Mouse (Mus musculus) midbrain, embryonic 10.5 days (tissue): ENCODE results near the gene Slc2a3. TPM values are rescaled to one million over a fixed set of nuclear protein-coding genes. Genes with fewer than 3 reads are reported as not detected.
"Not testable (repeated sequence)": the region's sequence is repeated elsewhere in the genome, so short reads cannot be mapped to it uniquely, and the experiment has no call there.

ENCODE experiments used
- DNase-seq: peaks from one replicate; pipeline ENCODE4 v3.0.0-alpha.2; 2017; ENCODE audit warnings: low spot score
- H3K27ac ChIP-seq: fragments of 300-500 bp; sonication (generic); replicated peaks from 2 replicates; pipeline ENCODE4 v1.5.1; 2016; ENCODE audit warnings: mild to moderate bottlenecking
- H3K27me3 ChIP-seq: fragments of 300-500 bp; sonication (generic); 2 replicates; pipeline ENCODE4 v1.6.1; 2016; ENCODE audit warnings: low read depth, mild to moderate bottlenecking; ENCODE audit not compliant: poor library complexity, severe bottlenecking
- H3K36me3 ChIP-seq: fragments of 300-500 bp; sonication (generic); 2 replicates; pipeline ENCODE4 v1.6.1; 2016; ENCODE audit warnings: mild to moderate bottlenecking, moderate library complexity
- H3K4me1 ChIP-seq: fragments of 300-500 bp; sonication (generic); 2 replicates; pipeline ENCODE4 v1.6.1; 2016
- H3K4me3 ChIP-seq: fragments of 300-500 bp; sonication (generic); 2 replicates; pipeline ENCODE4 v1.5.1; 2016; ENCODE audit warnings: mild to moderate bottlenecking, moderate library complexity
- H3K9me3 ChIP-seq: fragments of 300-500 bp; sonication (generic); replicated peaks from 2 replicates; pipeline ENCODE4 v1.6.1; 2016; ENCODE audit warnings: mild to moderate bottlenecking
- WGBS: fragments of 180-500 bp; shearing (Covaris S2); methylation state at CpG from one replicate; pipeline ENCODE4 v1.1.7; 2016; 5-methylcytosine and 5-hydroxymethylcytosine counted together
- polyA plus RNA-seq: library from polyadenylated mRNA; unstranded; fragments of >200 nt; fragmentation: Nextera tagmentation; extraction: Ambion mirVana; gene quantifications from 2 replicates; pipeline ENCODE4 v1.2.1, GENCODE M21; 2016

Slc2a3 gene
- polyA plus RNA-seq, 1 experiment from 2014 or later: 63.0 TPM

DNA sequence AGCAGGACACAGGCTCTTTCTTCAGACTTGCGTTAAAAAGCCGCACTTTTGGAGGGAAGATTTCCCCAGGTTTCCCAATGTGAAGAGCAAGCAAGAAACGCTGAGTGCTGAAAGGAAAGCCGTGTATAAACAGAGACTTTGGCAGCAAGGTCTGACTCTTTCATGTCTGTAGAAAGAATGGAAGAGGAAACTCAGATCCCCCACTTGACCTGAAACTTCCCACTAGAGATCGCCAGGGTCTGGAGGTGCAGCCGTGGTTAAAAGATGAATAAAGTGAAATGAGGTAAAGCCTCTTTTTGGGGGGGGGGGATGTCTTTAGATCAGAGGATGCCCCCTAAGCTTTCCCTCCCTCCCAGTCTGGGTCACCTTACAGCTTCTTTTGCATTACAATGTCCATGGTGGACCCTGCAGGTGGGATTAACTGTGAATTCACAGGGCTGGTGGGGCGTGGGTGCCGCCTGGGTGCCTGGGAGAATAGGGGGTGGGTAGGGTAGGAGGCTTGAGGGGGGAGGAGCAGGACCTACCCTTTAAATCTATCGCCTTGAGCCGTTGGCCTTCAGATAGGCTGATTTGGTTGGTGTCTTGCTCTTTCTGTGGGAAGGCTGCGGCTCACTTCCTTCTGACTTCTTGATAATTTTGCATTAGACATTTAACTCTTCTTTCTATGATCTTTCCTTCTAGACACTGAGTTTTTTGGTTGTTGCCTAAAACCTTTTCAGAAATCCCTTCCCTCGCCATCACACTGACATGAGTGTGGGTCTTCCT is 94.2 kb downstream of the Slc2a3 start, which contains the start of gene Nanog:
Gene Nanog, plus strand, starts transcription at position 454 of the 765 bp plus-strand sequence.
- DNase-seq: no peak
- WGBS: 17% methylated on average over 12 of the region's 12 CpGs
- Histone ChIP-seq H3K27ac (no peak within 1 kb of the TSS), H3K4me1 (peaks cover 27% of the 10 kb centered on the region), H3K27me3 (peaks cover 27% of the 10 kb centered on the region), H3K4me3 (no peak within 1 kb of the TSS), H3K9me3 (no peaks in the 10 kb centered on the region), H3K36me3 (no peaks in the 10 kb centered on the region)

DNA sequence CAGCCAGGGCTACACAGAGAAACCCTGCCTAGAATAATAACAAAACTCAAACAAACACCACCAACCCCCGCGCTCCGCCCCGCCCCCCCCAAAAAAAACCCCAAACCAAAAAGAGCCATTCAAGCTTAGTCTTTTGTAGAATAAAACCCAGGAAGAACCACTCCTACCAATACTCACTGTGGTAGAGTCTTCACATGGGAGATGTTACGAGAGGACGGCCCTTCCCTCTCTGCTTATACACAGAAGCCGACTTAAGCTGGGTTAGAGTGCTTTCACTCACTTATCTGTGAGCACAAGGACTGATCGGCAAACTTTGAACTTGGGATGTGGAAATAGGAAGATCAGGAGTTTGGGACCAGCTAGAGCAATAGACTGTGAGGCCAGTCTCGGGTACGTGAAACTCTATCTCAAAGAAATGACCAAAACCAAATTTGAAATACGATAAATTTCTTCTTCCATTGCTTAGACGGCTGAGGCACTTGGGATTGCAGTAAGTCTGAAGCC is 95.1 kb downstream of the Slc2a3 start:
- H3K4me1 ChIP-seq: peaks cover 28% of the 10 kb centered on the region
- no peaks in the 10 kb centered on the region for H3K36me3 ChIP-seq
- no peak overlapping the region for H3K4me3 ChIP-seq
- H3K27me3 ChIP-seq: peaks cover 27% of the 10 kb centered on the region
- H3K27ac ChIP-seq: no peak overlapping the region
- 68% methylated on average over 12 of the region's 12 CpGs for WGBS
- H3K9me3 ChIP-seq: no peaks in the 10 kb centered on the region
- no peak for DNase-seq

DNA sequence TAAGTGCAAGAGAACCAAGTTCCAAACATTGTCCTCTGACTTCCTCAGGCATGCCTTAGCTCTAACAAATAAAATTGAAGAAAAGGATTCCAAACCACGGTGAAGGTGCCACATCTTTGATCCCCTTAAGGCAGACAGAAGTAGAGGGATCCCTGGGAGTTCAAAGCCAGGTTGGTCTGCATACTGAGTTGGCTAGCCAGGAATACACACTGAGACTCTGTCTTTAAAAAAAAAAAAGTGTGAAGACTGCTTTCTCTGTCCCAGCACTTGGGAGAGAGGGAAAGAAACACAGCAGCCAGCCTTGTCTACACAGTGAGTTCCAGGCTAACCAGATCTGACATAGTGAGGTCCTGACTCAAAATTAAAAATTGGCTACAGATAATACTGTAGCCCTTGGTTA is 97.7 kb downstream of the Slc2a3 start:
- no peak overlapping the region for H3K4me3 ChIP-seq

DNA sequence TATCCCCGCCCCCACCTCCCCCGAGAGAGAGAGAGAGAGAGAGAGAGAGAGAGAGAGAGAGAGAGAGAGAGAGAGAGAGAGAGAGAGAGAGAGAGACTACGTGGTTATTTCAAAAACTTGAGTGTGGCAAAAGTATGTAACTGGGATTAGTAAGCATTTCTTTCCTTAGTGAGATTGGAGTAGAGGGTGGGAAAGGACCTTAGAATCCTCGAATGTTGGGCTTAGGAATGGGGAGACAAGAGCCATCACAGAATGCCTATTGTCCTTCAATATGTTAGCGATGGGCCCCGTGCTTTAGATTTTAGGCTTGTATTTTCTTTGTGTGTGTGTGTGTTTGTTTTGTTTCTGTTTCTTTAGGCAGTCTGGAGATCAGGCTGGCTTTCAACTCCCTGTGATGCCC is 98.2 kb downstream of the Slc2a3 start:
- peaks cover 28% of the 10 kb centered on the region for H3K4me1 ChIP-seq
- peak overlapping the region; percentile 38; the same call in 1 of the 2 replicates for H3K27ac ChIP-seq
- no peaks in the 10 kb centered on the region for H3K36me3 ChIP-seq
- 11% methylated on average over 6 of the region's 6 CpGs for WGBS
- no peak overlapping the region for H3K4me3 ChIP-seq
- peaks cover 25% of the 10 kb centered on the region for H3K27me3 ChIP-seq
- H3K9me3 ChIP-seq: no peaks in the 10 kb centered on the region
- no peak for DNase-seq

More for the DNA sequence above, 97.7 kb downstream of the Slc2a3 start:
- Histone ChIP-seq H3K27ac (no peak overlapping the region), H3K9me3 (no peaks in the 10 kb centered on the region), H3K36me3 (no peaks in the 10 kb centered on the region), H3K4me1 (peaks cover 28% of the 10 kb centered on the region), H3K27me3 (peaks cover 27% of the 10 kb centered on the region)
- WGBS: 18% methylated on average over 1 of the region's 1 CpGs
- DNase-seq: no peak

DNA sequence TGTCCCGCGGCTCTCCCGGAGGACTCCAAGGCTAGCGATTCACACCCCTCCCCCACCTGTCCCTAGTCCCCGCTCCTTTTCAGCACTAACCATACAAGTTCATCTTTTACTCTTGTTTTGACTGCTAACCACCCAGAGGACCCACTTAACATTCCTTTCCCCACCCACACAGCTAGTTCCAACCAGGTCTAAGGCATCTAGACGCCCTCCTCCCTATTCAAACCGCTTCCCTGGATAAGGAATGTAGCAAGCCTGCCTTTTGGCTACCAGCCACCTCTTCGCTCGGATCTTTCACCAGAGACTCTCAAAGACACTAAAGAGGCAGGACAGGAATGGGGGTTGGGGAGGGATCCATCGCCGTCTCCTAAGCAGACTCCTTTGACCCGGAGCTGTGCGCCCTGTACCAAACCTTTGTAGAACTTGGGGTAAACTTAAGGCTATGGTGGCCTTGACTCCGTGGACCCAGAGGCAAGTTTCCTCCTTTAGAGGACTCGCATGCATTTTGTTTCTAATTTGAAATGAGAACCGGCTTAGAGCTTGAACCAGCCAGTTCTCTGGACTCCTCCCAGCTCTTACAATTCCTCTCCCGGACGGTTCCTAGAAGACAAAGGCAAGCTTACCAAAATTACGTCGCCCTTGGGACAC is 98.8 kb downstream of the Slc2a3 start:
- peaks cover 18% of the 10 kb centered on the region for H3K27me3 ChIP-seq
- H3K4me1 ChIP-seq: peaks cover 28% of the 10 kb centered on the region
- H3K27ac ChIP-seq: peak overlapping the region; percentile 38
- DNase-seq: peak; percentile 46
- 5% methylated on average over 20 of the region's 20 CpGs for WGBS
- no peaks in the 10 kb centered on the region for H3K9me3 ChIP-seq
- H3K4me3 ChIP-seq: peak overlapping the region; percentile 28
- no peaks in the 10 kb centered on the region for H3K36me3 ChIP-seq

DNA sequence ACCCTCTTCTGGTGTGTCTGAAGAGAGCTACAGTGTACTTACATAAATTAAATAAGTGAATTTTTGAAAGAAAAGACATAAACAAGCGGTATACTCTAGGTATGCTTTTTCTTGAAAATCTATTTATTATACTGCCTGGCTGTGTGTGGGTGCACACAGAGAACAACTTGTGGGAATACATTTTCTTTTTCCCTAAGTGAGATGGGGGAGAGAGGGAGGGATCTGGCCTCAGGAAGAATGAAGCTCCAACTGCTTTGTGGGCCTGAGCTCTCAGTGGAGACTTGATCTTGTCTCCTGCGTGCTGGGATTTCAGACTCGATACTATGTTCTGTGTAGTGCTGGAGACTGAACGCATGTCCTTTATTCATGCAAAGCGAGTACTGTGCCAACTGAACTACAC is 99.6 kb downstream of the Slc2a3 start:
- no peak for DNase-seq
- H3K9me3 ChIP-seq: no peaks in the 10 kb centered on the region
- no peaks in the 10 kb centered on the region for H3K36me3 ChIP-seq
- no peak overlapping the region for H3K4me3 ChIP-seq
- whole genome bisulfite sequencing: 81% methylated on average over 5 of the region's 5 CpGs
- no peak overlapping the region for H3K27ac ChIP-seq
- peaks cover 10% of the 10 kb centered on the region for H3K27me3 ChIP-seq
- H3K4me1 ChIP-seq: peaks cover 21% of the 10 kb centered on the region

DNA sequence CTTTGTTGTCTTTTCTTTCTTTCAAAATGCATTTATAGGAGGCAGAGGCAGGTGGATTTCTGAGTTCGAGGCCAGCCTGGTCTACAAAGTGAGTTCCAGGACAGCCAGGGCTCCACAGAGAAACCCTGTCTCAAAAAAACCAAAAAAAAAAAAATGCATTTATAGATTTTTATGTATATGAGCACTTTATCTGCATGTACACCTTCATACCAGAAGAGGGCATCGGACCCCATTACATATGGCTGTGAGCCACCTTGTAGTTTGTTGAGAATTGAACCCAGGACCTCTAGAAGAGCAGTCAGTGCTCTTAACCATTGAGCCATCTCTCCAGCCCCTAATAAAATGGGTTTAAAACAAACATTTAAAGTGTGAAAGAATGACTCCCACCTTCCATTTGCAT is 101.8 kb downstream of the Slc2a3 start:
- WGBS: 94% methylated on average over 2 of the region's 2 CpGs
- peaks cover 14% of the 10 kb centered on the region for H3K4me1 ChIP-seq
- not testable (repeated sequence) for DNase-seq, H3K27ac ChIP-seq, H3K4me3 ChIP-seq, H3K36me3 ChIP-seq, H3K9me3 ChIP-seq, H3K27me3 ChIP-seq

DNA sequence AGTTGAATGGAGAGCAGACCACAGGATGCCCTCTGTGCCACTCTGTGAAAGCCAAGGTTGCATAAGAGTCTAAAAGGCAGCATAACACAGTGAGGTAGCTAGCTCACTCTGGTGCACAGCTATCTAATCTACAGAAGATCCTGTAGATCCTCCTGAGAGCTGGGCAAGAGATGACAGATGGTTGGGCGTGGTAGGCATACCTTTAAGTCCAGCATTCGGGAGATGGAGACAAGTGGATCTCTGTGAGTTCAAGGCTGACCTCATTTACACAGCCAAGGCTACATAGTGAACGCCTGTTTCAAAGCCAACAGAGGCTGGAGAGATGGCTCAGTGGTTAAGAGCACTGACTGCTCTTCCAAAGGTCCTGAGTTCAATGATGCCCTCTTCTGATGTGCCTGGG is 106.0 kb downstream of the Slc2a3 start:
- Histone ChIP-seq H3K27me3 (no peaks in the 10 kb centered on the region), H3K27ac (no peak overlapping the region), H3K36me3 (no peaks in the 10 kb centered on the region), H3K4me1 (no peaks in the 10 kb centered on the region), H3K9me3 (no peaks in the 10 kb centered on the region), H3K4me3 (no peak overlapping the region)
- DNase-seq: no peak
- 91% methylated on average over 3 of the region's 3 CpGs for WGBS

DNA sequence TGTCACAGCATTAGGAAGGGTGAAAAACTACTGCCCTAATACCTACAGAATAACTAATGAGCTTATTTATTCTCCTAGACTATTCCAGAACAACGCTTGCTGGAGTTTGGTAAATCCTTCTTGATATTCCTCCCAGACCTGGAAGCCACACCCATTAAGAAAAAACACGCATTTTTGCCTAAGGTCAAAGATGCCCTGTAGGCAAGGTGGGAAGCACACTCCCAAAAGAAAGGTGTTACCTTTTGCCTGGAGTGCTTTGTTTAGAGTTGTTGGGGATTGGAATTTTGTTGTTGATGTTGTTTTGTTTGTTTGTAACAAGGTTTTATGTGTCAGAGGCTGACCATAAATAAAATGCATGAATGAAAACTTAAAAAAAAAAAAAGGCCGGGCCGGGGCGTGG is 111.4 kb downstream of the Slc2a3 start:
- no peak for DNase-seq
- 82% methylated on average over 5 of the region's 5 CpGs for WGBS
- Histone ChIP-seq H3K36me3 (no peaks in the 10 kb centered on the region), H3K4me3 (no peak overlapping the region), H3K27me3 (no peaks in the 10 kb centered on the region), H3K9me3 (no peaks in the 10 kb centered on the region), H3K4me1 (no peaks in the 10 kb centered on the region), H3K27ac (no peak overlapping the region)

DNA sequence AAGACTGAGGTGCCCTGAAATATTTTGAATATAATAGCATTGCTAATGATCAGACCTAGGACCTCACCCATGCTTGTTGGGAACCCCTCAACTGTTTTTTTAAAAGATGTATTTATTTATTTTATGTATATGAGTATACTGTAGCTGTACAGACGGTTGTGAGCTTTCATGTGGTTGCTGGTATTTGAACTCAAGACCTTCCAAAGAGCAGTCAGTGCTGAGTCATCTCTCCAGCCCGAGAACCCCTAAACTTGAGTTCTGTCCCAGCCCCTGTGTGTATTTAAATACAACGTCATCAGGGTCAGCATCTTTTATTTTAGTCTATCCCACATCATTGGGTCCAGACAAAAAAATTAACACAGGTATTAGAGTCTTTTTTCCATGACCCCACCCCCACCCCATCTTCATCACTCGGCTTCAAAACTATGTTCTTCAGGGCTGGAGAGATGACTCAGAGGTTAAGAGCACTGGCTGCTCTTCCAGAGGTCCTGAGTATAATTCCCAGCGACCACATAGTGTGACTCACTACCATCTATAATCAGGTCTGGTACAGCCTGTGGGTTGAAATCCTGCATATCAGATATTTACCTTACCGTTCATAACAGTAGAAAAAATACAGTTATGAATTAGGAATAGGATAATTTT is 111.9 kb downstream of the Slc2a3 start:
- Histone ChIP-seq H3K4me1 (no peaks in the 10 kb centered on the region), H3K27me3 (no peaks in the 10 kb centered on the region), H3K4me3 (no peak overlapping the region), H3K9me3 (no peaks in the 10 kb centered on the region), H3K36me3 (no peaks in the 10 kb centered on the region), H3K27ac (no peak overlapping the region)
- no peak for DNase-seq
- WGBS: 87% methylated on average over 6 of the region's 6 CpGs

DNA sequence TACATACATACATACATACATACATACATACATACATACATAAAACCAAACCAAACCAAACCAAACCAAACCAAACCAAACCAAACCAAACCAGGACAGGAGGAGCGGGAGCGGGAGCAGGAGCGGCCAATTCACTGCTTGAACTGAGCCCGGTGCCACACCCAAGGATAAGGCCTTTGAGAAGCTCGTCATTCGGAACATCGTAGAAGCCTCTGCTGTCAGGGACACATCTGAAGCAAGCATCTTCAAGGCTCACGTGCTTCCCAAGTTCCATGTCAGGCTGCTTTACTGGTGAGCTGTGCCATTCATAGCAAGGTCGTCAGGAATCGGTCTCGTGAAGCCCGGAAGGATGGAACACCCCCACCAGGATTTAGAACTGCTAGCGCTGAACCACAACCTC is 114.7 kb downstream of the Slc2a3 start:
- H3K27ac ChIP-seq: no peak overlapping the region
- DNase-seq: no peak
- no peaks in the 10 kb centered on the region for H3K27me3 ChIP-seq
- WGBS: 91% methylated on average over 13 of the region's 13 CpGs
- H3K9me3 ChIP-seq: no peaks in the 10 kb centered on the region
- no peak overlapping the region for H3K4me3 ChIP-seq
- H3K4me1 ChIP-seq: no peaks in the 10 kb centered on the region
- H3K36me3 ChIP-seq: no peaks in the 10 kb centered on the region

DNA sequence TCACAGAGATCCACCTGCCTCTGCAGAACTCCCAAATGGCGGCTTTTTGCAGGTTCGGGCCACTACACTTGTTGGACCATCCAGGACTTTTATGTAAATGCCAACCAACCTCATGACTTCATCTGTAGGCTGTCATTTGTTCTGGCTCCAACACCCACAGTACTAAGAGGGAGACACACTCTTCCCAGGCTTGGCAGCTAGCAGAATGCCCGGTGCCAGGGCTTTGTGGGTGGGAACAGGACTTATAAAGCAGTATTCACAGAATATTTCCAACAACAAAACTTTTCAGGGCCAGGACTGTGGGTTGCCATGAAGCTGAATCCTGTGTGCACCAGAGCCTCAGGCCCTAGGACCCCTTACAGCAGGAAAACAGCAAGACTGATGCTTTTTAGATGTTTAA is 118.8 kb downstream of the Slc2a3 start:
- no peak for DNase-seq
- no peaks in the 10 kb centered on the region for H3K36me3 ChIP-seq
- no peaks in the 10 kb centered on the region for H3K4me1 ChIP-seq
- 93% methylated on average over 3 of the region's 3 CpGs for WGBS
- H3K27me3 ChIP-seq: no peaks in the 10 kb centered on the region
- no peaks in the 10 kb centered on the region for H3K9me3 ChIP-seq
- H3K27ac ChIP-seq: no peak overlapping the region
- no peak overlapping the region for H3K4me3 ChIP-seq
